Mouse (Mus musculus) lung, postnatal 25 days (tissue): ENCODE data around the gene Btbd9.
A peak's percentile ranks its signal among the peaks of the same experiment; 100 is the strongest.
"Not testable (repeated sequence)": the region's sequence is repeated elsewhere in the genome, so short reads cannot be mapped to it uniquely, and the experiment has no call there.

Source experiments
- DNase-seq: peaks from one replicate; pipeline ENCODE4 v3.0.0; 2022; ENCODE audit warnings: low spot score

Btbd9 gene

DNA sequence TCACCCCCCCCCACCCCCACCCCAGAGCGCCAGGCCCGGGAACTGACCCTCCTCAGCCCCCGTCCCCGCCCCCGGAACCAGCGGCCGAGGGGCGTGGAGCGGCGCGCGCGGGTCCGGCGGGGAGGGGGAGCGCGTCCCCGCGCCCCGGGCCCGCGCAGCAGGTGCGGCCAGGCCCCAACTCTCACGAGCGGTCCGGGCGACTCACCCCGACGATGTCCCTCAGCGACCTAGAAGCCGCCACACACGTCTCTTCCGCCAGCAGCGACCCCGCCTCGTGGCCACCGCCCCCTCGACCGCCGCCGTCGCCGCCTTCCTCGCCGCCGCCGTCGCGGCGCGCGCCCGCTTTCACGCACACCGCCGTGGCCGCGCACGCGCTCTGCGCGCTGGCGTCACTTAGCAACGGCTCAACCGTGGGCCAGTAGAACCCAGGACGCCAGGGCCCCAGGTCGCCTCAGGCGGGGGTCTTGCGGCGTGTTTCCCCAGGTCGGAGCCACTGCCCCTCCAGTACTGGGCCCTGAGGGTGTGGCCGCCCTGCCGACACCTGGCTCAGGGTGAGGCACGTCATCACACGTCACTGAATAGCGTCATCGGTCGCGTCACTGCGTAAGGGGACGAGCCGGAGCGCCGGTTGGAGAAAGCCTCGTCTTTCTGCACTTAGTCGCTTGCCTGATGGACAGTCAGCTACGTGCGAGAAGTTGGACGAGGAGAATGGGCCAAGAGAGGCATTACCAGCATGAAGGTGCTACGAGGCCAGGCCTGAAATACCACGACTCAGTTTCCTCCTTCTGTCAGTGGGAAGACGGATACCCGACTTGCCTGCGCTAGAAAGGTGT lies at the start of gene Btbd9:
TSS of gene Btbd9 (minus strand) at position 548 of the 833 bp plus-strand sequence.
- peak; percentile 94 for DNase-seq

DNA sequence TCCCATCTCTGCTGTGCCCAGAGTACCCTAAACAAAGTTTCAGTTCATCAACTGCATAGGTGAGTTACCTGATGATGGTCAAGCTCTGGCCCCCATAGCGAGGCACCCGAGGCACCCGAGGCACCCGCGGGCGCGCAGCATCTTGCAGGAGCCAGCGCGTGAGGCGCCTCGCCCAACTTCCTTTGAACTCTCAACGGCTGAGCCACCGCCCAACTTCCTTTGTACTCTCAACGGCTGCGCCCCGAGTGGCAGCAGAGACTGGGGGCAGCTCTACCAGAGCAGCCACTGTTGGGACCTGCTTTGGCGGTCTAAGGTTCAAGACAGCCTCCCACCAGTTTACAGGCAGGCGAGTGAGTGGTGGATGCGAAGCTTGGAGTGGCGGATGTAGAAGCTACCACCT lies 47.8 kb upstream of the Btbd9 start, which contains the start of gene Dnah8:
TSS of gene Dnah8 (plus strand) at position 223 of the 400 bp plus-strand sequence.
- not testable (repeated sequence) for DNase-seq

DNA sequence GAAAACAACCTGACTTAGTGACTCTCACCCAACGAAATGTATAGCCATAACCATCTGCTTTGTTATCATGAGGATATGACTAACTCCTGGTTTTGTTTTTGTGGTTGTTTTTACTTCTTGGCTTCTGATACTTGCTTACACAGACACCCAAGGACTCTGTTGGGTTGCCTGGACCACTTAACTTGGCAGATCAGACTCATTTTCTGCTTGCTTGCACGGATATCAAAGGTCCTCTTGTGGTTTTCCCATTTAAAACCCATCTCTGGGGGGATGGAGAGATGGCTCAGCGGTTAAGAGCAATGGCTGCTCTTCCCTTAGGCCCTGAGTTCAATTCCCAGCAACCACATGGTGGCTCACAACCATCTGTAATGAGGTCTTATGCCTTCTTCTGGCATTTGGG lies 46.9 kb upstream of the Btbd9 start:
- DNase-seq = no peak

DNA sequence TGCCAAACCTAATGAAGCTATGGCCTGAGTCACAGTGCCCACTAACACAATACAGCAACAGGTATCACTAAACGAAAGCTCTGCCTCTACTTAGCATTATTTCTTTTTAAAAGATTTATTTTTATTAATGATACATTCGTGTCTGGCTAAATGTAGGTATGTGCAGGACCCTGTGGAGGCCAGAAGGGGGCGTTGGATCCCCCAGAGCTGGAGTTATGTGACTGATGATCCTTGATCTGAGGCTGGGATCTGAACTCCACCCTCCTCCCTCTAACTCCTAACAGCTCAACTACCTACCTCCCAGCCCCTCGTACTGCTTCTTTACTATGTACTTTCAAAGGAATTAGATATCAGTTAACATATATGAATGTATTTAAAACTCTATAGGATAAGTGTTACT lies 45.2 kb upstream of the Btbd9 start:
- DNase-seq = no peak

DNA sequence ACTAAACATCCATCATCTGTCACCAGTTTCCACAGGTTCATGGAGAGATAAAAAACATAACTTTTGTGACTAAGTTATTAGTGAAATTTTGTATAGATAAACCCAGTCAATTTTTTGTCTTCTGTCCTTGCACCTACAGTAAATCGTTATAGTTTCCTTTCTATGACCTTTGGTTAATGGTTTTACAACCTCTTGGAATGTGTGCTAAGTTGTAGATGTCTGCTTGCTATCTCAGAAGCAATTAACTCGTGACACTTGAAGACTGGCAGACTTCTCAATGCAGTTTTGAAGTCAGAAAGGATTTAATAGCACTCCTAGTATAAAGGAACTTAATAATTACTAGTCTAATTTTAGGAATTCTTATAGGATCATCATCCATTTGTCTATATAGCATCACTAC lies 44.3 kb upstream of the Btbd9 start:
- no peak for DNase-seq

DNA sequence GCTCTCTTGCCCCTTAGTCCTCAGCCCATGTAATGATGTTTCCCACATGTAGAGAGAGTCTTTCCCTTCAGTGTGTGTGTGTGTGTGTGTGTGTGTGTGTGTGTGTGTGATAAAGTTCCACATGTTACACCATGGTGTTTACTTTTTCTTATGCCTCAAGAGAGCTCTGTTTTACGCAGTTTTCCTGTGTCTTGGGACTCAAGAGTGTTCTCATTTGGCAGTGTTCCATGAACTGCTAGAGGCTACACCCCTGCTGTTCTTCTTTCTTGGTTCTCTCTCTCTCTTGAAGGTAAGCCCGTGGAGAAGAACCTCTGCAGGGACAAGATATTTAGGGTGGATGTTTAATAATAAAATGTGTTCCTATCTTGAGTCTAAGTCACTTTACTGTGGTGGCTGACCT lies 42.9 kb upstream of the Btbd9 start:
- DNase-seq = no peak

DNA sequence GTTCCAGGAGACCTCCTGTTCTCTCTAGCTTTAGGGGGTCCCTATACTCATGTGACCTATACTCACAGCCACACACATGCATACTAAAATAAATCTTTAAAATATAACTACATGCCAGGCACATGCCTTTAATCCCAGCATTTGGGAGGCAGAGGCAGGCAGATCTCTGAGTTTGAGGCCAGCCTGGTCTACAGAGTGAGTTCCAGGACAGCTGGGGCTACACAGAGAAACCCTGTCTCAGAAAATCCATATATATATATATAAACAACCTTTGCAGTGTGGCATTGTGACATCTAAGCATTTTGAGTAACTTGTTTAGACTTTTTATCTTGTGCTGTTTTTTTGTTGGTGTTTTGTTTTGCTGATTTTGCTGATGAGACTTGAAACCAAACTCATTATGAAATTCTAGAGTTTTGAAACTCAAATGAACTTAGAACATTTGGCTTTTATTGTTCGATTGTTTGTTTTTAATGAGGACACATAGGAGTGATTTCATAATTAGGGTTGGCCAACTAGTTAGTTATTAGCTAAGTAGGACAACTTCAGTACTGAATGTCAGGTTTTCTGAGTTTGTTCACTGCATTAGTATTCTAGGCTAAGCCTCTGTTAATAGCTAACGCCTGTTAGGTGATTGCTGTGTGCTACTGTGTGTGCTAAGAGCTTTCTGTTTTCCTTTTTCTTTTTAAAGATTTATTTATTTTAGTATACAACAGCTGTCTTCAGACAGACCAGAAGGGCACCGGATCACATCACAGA lies 42.0 kb upstream of the Btbd9 start:
- no peak for DNase-seq

DNA sequence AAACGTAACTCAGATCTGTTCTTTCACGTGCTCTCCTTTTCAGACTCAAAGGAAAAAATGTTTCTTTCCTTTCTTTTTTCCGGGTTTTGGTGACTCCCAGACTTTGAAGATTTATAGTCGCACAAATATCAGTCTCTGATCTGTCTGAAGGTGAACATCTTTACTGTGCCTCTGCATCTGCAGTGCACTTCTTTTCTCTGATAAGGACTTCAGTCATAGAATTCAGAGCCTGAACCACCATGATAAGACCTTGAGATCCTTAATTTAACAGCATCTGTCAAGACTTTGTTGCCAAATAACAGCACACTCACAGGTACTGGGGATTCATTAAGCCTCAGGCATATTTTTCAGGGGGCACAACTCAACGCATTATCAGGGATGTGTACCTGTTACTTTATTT lies 39.9 kb upstream of the Btbd9 start:
- no peak for DNase-seq

DNA sequence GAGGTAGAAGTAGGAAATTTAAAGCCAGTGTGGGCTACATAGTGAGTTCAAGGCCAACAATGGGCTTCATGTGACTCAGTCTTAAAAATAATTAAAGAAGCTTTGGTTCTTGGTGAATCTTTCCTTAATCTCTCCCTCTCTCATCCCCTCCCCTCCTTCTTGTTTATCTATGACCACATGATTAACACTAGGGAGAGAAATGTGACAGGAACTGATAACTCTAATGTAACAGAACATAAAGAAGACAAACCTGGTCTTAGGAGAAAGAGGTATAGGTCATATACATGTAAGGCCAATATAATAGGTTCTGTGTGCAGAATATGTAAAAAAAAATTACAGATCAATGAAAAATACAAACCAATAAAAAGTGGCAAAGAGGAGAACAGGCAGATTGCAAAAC lies 37.1 kb upstream of the Btbd9 start:
- DNase-seq = no peak

DNA sequence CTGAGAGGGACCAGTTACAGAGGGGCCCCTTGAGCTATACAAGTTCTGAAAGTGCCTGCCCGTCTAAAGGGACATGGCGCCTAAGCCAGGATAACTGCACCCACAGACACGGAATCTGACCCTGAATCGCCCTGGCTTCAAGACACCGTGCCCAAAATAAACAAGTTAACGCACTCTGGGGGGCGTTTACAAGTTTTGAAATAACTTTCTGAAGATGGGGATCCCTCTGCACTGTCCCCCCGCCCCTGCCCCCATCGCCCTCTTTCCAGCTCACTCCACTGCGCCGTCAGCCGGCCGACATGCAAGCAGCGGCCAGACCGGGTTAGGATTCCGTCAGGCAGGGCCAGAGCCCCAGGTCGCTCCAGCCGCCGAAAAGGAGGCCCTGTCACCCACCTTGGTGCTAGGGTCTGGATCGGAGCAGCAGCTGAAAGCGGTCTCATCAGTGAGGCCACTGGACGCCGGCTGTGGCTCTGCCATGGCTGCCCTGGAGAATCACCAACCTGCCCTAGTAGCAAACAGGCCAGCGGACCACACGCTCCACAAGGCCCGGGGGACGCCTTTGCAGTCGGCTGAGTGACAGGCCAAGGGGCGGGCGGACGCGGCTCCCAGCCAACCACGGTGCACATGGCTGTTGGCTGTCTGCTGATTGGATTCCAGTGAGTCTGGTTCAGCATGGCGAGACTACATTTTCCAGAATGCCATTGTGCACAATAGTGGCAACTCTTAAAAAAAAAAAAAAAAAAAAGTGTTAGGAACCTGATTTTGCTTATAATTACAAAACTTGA lies 36.0 kb upstream of the Btbd9 start:
- peak; percentile 100 for DNase-seq

DNA sequence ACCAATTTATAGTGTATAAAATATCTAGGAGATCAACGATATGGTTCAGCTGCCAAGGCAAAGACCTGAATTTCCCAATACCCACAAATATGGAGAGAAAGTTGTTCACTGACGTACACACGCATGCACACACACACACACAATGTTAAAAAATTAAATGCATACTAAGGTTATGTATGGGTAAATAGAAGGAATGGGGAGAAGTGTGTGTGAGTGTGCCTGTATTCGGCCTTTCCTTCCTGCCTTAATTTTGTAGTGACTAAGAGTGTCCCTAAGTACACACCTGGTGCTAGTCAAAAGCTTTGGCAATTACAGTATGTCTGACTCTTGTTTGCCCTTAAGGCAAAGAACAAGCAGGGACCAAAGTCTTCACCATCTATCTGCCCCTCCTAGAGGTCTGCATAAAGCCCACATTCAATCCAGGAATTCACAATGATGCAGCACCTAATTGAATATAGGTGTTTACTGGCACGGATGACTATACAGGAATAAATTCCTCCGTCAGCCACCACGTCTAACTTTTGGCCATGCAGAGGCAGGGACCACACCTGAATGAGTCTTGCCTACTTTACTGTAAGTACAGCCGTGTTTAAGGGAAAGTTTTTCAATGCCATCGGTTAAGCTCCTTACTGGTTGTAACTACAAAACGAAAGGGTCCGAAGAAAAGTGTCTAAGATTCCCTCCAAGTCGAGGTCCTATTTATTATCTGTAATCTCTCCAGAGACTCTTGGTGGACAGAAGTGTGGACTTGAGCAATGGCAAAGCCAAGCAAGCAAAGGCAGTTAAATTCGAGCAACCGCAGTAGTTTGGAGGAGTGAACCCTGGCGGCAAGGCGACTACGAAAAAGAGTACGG lies 35.2 kb upstream of the Btbd9 start:
- DNase-seq = no peak

DNA sequence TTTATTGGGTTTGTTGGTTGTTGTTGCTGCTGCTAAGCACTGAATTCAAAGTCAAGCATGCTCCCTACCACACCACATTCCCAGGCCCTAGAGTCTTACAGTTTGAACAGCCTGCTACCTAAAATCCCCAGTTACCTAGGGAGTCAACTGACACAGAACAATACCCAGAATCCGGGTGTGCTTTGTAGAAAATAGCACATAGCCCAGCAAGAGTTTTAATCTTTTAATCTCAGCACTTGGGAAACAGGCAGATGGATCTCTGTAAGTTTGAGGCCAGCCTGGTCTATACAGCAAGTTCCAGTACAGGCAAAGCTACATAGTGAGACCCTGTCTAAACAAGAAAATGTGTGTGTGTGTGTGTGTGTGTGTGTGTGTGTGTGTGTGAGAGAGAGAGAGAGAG lies 34.5 kb upstream of the Btbd9 start:
- no peak for DNase-seq

DNA sequence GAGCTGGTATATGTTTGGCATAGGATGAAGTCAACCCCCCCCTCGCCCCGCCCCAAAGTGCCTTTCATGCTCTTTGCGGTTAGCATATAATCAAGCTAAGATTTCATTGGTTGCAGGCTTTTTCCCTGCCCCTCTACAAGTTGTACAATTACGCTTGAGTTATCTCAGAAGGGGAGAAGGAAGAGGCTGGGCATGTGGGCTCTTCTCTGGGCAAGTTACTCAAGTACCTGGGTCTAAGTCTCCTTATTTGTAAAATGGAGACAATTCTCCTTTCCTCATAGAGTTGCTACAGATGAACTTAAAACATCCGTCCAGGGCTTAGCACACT lies 33.7 kb upstream of the Btbd9 start:
- DNase-seq = no peak

DNA sequence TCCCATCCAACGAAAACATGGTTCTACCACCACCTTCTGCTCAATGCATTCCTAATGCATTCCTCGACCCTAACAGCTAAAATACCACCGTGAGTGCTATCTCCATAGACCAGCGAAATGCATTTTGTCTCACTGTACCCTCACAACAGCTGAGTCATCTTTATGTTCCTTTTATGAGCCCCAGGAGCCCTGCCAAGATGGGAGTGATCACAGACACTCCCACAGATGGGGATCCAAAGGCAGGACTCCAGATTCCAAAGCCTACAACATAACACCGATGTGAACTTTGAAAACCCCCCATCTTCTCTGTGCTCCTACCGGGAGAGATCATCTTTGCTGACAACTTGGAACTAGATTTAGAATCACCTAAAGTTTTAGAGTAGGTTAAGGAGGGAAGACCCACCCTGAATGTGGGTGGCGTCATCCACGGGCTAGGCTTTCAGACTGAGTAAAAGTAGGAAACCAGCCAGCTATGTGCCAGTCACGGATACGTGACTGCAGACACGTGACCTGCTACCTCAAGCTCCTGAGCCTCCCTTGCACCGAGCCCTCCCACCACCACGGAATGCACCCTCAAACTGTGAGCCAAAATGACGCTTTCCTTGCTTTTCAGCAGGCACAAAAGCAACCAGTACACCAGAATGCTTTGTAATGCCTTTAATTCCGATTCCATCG lies 33.2 kb upstream of the Btbd9 start:
- DNase-seq = no peak

DNA sequence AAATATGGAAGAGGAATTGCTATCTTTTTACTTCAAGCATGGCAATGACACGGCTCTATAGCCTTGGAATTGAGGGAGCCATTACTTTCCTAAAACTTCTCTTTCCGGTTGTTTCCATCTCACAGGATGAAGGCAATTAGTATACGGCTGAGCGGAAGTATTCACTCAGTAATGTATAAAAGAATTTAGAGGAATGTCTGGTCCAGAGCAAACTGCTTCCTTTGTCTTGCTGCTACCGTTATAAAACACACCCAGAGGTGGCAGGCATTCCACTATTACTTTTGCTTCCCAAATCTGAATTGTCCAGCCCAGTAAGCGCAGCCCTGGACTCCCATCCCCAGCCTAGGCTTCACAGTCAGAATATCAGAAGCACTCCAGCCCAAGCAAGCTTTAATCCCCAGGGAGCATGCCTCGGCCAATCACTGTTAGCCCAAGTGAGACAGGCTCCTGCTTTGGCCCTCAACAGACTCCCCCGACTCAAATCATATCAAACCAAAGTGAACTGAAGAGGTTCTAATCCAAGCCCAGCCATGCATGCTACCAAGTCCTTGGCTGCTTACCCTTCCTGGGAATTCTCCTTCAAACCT lies 31.7 kb upstream of the Btbd9 start:
- no peak for DNase-seq

DNA sequence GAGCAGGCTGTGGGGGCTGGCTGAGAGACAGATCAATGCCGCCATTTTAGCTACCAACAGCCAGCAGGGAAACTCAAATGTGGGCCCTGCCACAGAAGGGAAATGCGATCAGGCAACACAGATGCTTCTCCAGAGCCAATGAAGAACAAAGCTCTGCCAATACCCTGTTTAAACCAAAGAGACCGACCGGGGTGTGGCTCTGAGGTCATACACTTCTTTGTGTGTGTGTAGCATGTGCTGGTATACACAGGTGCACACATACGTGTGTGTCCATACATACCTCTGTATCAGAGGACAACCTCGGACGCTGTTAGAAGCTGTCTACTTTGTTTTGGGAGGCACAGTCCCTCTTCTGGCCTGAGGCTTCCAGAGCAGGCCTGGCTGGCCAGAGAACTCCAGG lies 31.0 kb upstream of the Btbd9 start:
- no peak for DNase-seq

DNA sequence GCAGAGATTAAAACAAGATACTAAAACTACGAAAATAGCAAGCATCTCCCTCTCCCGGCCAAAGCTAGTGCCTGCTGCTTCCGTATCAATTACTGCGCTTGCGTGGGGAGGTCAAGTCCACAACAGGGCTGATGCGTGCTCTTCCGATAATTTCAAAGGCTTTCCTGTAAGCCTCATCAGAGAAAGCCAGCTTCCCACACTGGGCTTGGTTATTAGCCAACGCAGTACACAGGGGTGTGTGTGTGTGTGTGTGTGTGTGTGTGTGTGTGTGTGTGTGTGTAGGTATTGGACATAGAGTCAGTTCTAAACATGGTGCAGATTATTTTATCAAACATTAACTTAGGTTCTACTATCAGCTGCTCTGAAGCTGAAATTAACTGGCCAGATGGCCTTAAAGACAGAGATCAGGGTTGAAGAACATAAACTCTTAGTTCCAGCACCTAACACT lies 30.4 kb upstream of the Btbd9 start:
- DNase-seq = no peak

DNA sequence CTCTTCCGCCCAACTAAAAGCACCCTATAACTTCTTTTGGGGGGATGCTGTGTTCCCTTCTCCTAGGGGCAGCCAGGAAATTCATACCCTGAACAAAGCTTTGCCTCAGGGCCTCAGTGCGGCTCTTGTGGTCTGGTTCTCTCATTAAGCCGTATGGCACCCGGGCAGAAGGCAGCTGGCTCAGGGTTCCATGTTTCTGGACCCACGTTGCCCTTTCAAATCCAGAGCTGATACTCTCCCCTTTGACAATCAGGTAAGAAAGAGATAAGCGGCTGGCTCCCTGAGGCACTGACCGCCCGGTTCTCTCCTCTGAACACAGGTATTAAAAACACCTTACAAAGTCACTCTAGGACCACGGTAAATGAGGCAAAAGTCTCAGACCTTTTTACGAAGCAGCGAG lies 29.9 kb upstream of the Btbd9 start:
- no peak for DNase-seq

DNA sequence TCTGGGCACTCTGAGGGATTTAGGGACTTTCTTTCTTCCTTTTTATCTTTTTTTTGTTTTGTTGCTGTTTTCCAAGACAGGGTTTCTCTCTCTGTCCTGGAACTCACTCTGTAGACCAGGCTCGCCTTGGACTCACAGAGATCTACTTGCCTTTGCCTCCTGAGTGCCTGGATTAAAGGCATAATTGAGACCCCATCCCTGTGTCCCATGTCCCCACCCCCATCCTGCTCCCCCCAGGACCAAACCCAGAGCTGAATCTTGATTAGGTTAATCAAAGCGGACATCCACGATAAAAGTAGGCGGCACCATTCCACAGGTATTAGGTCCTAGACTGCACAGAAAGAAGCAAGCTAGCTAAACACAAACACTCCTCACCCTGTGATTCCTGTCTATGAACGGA lies 28.7 kb upstream of the Btbd9 start:
- DNase-seq = no peak

DNA sequence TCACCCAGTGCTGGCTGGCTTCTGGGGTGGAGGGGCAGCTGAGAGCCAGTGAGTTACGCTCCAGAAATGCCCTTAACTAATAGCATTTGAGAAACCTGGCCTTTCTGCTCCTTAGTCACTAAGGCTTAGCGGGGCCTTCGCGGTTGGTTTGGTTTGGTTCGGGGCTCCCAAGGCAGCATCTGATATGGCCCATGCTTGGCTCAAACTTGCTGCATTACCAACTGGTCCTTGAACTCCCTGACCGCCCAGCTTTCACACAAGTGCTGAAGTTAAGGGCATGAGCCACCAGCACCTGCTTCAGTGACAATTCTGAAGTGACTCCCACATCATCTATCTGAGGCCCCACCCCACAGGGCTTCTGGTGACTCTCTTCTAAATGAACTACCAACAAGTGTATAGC lies 28.0 kb upstream of the Btbd9 start:
- DNase-seq = no peak

DNA sequence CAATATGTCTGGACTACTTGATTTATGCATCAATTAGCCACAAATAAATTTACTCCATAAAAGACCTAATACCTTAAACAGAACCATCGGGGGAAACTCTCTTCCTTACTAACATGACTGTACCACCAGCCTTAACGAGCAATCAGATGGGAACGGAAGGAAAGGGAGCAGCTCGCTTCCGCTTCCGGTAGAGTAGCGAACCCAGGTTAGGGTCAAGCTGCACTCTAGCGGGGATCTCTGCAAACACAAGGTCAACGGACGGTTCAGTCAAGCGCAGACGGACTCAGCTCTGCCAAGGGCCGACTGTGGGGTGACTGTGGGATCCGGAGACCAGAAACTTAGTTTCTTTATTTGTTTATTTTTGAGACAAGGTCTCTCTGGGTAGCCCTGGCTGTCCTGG lies 25.9 kb upstream of the Btbd9 start:
- DNase-seq = no peak
